Mouse (Mus musculus): Measurements from ENCODE around the gene Sugp2.
"Not testable (repeated sequence)": the region's sequence is repeated elsewhere in the genome, so short reads cannot be mapped to it uniquely, and the experiment has no call there.

Sugp2 gene
- long read RNA-seq, experiment 1, full-length matches to known transcripts = 4 of 7 reads
- long read RNA-seq, experiment 1, partial matches to known transcripts = 3 of 7 reads
- long read RNA-seq, experiment 1, other reads (novel, unspliced or antisense) = 0 of 7 reads
- long read RNA-seq, experiment 2, partial matches to known transcripts = 2 of 6 reads
- long read RNA-seq, experiment 2, other reads (novel, unspliced or antisense) = 4 of 6 reads

GRCm38 (mm10) chr8:70234080-70234780 is at the start of gene Sugp2, which contains the start of gene Armc6:
Sugp2 (plus strand) TSS chr8:70234226.
Armc6 (minus strand) TSS chr8:70234466.
- intact Hi-C loops (cut with DNase I) = loop anchor here (5.0 kb wide), 1 partner anchor 68 kb away; the partner anchor contains the start of genes Cope and Ddx49

DNA sequence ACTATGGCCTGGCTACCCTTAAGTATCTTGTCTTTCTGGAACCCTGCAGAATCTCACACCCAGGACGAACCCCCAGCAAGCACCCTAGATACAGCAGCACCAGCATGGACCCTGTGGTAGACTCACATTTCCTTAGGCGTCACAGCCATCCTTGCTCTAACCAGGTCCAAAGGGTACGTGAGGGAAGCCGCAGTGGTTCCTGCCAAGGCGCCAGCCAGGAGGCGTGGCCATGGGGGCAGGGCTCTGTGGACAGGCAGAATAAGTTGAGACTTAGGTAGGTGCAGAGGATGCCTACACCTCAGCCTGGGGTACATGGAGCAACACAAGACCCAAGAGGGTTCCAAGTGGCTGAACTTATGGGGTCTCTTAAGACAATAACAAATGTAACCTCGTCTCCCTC is 45.3 kb upstream of the Sugp2 start:
- intact Hi-C loops (cut with DNase I) = no loop called here

- intact Hi-C loops (cut with DNase I) = no loop called here
Observed at GRCm38 (mm10) chr8:70193238-70193637, 40.8 kb upstream of the Sugp2 start.

- intact Hi-C loops (cut with DNase I) = no loop called here
Observed at GRCm38 (mm10) chr8:70194191-70194590, 39.8 kb upstream of the Sugp2 start.

DNA sequence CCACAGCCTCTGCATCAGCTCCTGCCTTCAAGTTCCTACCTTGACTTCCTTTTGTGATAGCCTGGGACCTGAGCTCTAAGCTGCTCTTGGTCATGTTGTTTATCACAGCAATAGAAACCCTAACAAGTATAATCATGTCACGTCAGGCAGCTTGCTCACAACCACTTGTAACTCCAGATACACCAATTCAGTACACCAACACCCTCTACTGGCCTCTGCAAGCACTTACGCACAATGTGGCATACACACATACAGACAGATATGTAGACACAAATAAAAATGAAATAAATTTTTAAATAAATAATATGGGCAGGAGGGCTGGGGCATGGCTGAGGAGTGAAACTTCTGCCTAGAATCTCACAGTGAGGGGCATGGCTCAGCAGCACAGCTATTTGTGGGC is 38.3 kb upstream of the Sugp2 start:
- intact Hi-C loops (cut with DNase I) = no loop called here

GRCm38 (mm10) chr8:70197603-70198002 is 36.4 kb upstream of the Sugp2 start:
- intact Hi-C loops (cut with DNase I) = no loop called here

DNA sequence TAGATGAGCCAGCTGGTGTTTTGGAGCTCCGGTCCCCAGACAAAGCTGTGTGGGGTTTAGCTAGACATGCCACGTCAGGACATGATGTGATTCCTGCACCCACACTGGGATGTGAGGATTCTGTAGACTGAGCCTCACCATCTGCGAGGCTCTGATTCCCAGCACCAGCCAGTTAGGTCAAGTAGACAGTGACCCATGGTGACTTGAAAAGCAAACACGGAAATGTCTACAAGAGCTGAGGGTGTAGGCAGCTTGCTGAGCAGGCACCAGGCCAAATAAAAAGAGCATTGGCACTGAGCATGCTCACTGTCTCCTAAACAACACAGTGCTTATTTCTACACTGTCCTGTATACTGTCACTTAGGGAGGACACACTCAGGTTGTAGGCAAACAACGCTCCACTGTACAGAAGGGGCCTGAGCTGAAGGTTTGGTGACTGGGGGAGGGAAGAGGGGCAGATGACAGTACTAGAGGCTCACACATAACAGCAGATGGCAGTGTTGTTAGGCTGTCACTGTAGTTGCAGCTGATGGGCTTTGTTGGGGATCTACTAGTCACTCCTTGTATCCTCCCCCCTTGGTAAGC is 33.8 kb upstream of the Sugp2 start:
- intact Hi-C loops (cut with DNase I) = no loop called here

- intact Hi-C loops (cut with DNase I) = no loop called here
Observed at GRCm38 (mm10) chr8:70201417-70201816, 32.6 kb upstream of the Sugp2 start.

- intact Hi-C loops (cut with DNase I) = no loop called here
Observed at GRCm38 (mm10) chr8:70203072-70203471, 31.0 kb upstream of the Sugp2 start.

DNA sequence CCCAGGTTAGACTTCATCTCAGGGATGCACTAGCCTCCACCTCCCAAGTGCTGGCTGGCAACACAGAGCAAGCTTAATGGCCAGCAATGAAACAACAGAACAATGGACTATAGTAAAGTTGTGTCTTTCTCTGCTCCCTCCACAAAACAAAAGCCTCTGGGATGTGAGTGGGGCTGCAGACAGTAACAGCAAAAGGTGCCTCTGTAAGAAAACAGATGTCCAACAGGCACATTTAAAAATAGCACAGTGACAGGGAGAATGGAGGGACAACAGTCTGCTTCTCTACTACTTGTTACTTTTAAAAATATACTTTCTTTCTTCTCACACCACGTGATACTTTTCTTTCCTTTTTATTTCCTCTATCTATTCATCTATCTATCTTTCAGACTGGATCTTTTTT is 29.3 kb upstream of the Sugp2 start:
- intact Hi-C loops (cut with DNase I) = no loop called here

- intact Hi-C loops (cut with DNase I) = no loop called here
Observed at GRCm38 (mm10) chr8:70208130-70208529, 25.9 kb upstream of the Sugp2 start.

GRCm38 (mm10) chr8:70210538-70210937 is 23.5 kb upstream of the Sugp2 start:
- intact Hi-C loops (cut with DNase I) = no loop called here

GRCm38 (mm10) chr8:70211275-70211674 is 22.8 kb upstream of the Sugp2 start:
- intact Hi-C loops (cut with DNase I) = no loop called here

- intact Hi-C loops (cut with DNase I) = no loop called here
Observed at GRCm38 (mm10) chr8:70211726-70212111, 22.3 kb upstream of the Sugp2 start.

- intact Hi-C loops (cut with DNase I) = no loop called here
Observed at GRCm38 (mm10) chr8:70212112-70213055, 21.6 kb upstream of the Sugp2 start, which contains the start of gene Slc25a42. Slc25a42 (minus strand) TSS chr8:70212305.

GRCm38 (mm10) chr8:70214411-70214810 is 19.6 kb upstream of the Sugp2 start:
- intact Hi-C loops (cut with DNase I) = no loop called here

DNA sequence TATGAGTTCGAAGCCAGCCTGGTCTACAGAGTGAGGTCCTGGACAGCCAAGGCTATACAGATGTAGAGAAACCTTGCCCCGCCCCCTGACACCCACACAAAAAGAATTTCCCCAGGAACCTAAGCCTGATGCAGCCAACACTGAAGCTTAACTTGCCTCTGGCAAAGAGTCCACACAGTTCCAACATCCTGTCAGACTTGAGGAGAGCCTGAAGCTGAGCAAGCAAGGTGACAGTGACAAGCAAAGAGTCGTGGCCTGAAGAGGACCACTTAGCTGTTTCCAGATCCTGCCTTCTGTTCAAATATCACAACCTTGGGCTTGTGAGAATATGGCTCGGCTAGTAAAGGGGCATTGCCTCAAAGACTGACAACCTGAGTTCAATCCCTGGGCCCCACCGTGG is 18.9 kb upstream of the Sugp2 start:
- intact Hi-C loops (cut with DNase I) = no loop called here

DNA sequence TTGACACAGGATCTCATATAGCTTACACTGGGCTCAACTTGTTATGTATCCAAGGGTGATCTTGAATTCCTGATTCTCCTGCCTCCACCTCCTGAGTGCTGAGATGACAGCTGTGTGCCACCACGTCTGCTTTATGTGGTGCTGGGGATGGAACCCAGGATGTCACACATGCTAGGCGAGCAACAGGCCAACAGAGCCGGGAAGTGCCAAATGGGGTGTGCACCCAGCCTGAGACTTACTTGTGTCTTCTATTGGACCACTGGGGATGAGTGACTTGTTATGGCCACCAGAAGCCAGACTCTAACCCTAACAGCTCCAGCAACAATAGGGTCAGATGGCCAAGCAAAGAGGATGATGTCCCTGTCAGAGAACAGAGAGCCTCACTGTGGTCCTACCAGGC is 17.9 kb upstream of the Sugp2 start:
- intact Hi-C loops (cut with DNase I) = not testable (repeated sequence)

- intact Hi-C loops (cut with DNase I) = no loop called here
Observed at GRCm38 (mm10) chr8:70216566-70216965, 17.5 kb upstream of the Sugp2 start.

DNA sequence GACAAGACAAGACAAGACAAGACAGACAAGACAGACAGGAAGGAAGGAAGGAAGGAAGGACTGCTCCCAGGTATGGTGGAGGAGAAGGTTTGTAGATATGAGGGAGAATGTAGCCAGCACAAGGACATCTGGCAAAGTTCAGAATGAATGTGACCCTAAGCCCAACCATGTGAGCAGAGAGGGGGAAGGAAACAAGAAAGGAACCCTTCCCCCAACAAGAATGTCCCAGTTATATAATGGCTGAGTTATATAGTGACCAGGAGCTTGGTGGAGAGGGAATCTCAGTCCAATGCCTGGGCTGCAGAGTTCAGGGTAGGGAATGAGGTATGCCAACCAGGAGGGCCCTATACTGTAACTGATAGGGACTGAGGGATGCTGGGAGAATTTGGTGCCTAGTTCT is 16.6 kb upstream of the Sugp2 start:
- intact Hi-C loops (cut with DNase I) = no loop called here

DNA sequence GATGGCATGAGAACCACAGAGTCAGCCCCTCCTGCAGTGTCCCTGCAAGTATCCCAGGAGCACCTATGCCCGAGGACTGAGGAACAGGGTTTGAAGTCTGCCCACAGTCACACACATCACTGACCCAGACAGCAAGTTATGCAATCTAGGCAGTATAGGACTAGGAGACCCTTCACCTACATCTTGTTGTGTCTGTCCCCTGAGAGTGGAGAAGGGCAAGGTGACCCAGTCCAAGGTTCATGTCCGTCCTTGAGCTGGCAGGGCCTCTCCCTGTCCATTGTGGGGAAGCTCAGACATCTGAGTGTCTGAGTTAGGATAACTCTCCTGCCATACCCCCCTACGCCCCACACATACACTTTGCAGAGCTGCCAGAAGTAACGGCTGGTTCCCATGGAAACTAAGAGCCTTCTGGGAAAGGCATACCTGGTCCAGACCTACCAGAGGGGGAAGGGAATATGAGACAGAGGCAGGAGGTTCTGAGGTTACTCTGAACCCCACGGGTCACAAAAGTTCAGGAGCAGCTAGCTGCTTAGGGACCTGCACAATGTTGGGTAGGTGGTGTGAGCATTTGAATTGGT is 14.8 kb upstream of the Sugp2 start:
- intact Hi-C loops (cut with DNase I) = no loop called here

Data from adrenal gland (tissue).